Mouse (Mus musculus) lung, adult 2 months (tissue): Measurements from ENCODE around the gene Nop2.

Source experiments
- CTCF ChIP-seq: fragments of 200-500 bp; IDR thresholded peaks from 2 replicates; pipeline ENCODE4 v1.5.1; 2011; ENCODE audit warnings: mild to moderate bottlenecking, low read length, control low read depth; ENCODE audit not compliant: insufficient read depth
- POLR2A ChIP-seq: fragments of 200-500 bp; IDR thresholded peaks from 2 replicates; pipeline ENCODE4 v1.6.1; 2011; ENCODE audit warnings: low read depth, mild to moderate bottlenecking, control low read depth, low read length, borderline replicate concordance; ENCODE audit errors: extremely low read depth

GRCm38 (mm10) chr6:125082801-125083386, 48.8 kb upstream of the Nop2 start:
- TF ChIP-seq POLR2A (no peak), CTCF (no peak)
